Mouse (Mus musculus): ENCODE measurements around the gene Ppp6r1.
A peak's percentile ranks its signal among the peaks of the same experiment; 100 is the strongest.

The Ppp6r1 gene

DNA sequence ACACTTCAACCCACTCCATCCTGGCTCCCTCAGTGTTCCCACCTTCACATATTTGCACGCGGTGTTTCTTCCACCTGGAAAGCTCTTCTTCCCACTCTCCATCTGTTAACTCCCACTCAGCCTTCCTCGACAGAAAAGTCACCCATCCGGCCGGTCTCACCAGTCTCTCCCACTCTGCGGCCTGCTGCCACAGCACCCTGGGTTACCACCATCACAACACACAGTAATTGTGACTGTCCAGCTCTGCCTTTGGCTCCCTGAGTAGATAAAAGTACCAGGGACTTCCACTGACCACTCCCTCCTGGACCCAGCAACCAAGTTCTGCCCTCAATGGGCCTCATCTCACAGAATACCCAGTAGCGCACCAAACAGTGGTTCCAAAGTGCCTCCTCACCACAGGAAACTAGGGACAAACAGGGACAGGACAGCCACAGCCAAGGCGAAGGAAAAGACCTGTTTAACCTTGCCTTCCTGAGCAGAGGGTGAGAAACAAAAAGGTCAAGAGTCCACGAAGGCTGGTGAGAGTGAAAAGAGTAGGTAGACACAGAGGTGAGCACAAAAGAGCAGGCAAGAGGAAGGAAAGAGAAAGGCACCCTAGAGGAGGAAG is 1.2 kb downstream of the Ppp6r1 start:
- DNase-seq = peak; percentile 25 to 47

DNA sequence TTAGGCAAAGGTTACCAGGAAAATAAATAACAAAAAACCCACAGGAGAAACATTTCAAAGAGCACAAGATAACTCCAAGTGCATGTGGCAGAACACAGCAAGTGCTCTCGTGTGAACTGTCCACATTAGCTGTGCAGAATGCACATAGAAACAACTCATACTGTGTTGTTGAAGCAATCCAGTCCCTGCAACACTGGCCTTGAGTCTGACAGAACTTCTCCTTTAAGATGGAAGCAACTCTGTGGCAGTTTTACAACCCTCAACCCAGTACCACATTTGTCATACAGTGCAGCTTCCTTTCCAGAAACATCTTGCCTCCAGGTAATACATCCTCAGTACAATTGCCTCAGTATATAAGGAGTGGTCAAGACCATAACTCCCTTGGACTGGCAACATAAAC is 2.0 kb downstream of the Ppp6r1 start:
- no peak for DNase-seq

DNA sequence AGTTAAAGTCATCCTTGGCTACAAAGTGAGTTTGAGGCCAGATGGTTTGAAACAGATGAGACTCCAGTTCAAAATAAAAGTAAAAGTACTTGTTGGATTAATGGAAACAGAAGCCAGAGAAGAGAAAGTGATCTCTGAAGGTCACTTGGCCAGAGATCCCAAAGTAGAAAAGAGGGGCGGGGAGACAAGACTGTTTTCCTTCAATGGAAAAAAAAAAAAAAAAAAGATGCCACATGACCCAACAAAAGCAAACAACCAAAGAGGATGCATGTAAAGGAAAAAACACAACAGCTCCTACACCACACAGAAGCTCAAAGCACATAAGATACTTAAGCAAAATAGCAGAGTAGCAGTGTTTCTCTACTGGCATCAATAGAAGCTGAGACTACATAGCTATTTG is 2.9 kb downstream of the Ppp6r1 start:
- no peak for DNase-seq

DNA sequence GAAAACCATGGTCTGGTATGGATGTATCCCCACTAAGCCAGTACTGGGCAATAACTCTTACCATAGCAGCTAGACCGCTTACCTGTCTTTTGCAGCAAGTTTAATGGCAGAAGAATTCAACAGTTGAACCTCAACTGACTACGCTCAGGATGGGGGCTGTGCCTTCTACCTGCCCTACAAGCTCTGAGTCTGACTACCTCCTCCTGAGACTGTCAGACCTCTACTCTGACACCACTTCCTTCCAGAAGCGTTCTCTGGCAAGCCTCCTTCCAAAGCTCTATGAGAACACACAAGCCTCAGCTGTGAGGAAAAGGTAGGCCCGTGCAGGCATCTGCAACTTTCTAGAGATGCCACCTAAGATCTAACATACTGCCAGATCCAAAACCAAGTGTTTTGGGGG is 3.4 kb downstream of the Ppp6r1 start:
- DNase-seq = no peak

DNA sequence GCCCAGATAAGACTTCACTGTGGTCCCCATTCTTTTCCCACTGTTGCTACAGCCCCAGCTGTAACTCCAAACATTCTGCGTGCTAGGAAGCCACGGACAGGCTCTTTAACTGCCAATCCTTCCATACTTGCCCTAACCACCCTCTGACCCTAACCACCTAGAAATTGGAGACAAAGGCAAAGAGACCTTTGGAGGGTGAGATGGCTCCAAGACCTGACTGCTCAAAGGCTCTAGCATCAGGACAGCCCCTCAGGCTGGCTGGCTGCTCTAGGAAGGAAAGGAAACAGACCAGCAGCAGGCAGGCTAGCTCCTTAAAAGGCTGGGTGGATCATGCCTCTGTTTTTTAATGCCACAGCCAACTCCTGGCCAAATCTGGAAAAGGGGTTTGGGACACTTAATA is 4.6 kb downstream of the Ppp6r1 start:
- DNase-seq = no peak

DNA sequence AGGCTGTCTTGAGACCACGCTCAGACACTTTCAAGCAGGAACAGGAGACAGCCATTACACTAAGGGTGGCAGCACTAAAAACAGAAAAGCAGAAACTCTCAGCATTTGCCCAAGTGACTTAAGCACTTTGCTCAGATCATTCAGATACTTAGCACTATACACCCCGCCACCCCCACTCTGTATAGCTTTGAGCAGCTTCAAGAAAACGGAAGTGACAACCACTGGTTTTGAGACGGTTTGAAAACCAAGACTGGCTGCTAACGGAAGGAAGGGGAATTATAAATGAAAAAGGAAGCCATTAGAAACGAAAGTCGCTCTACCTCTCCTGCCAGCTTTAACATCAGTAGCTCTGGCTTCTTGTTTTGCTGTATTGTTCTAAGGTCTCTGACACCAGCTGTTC is 5.0 kb downstream of the Ppp6r1 start:
- peak in 1 of 2 experiments; percentile 19 for DNase-seq

DNA sequence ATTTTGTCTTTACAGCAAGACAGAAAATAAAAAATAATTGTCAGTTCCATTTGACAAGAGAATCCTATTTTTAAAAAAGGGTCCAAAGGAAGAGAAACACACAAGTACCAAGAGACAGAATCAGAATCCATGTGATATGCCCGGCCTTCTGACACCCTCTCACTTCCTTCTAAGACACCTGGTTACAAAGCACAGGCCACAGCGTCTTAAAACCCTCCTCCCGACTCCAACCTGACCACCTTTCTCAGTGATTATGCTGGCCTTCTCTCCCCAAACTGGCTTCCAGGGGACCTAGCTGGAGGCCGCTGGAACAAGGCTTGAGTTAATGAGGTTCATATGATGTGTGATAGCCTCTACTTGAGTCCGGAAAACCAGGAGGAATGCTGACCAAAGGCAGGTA is 5.5 kb downstream of the Ppp6r1 start:
- DNase-seq = no peak

DNA sequence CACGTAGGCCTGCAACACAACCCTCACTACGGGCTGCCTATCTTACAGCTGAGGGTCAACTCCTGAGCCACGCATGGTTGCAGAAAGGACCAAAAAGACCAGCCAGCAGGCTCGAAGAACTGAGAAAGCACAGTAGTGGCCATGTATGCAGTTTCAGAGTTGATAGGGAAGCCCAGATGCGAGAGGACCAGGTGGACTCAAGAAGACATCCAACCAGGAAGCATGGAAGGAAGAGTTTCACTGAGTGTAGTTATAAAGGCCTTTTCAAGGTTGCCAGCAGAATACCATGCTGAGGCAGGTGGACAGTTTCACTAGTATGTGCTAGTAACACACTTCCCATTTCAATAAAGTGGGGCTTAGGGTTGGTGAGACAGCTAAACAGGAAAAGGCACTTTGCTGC is 6.1 kb downstream of the Ppp6r1 start:
- no peak for DNase-seq

DNA sequence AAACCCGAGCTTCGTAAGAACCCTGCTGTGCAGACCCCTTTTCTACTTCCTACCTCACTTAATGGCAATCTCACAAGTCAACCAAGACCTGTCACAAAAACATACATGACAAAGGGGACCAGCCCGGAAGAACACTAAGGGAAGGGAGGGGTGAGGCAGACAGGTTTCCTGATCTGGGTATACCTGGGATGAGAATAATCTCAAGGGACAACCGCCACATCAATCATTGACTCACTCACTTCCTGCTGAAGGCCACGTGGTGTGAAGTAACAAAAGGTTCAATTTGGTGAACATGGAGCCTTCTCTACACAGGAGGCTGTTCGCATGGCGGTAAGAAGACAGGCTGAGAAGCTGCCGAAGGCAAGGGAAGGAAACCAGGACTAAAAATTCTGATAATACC is 7.2 kb downstream of the Ppp6r1 start:
- DNase-seq = peak in 1 of 2 experiments; percentile 20

DNA sequence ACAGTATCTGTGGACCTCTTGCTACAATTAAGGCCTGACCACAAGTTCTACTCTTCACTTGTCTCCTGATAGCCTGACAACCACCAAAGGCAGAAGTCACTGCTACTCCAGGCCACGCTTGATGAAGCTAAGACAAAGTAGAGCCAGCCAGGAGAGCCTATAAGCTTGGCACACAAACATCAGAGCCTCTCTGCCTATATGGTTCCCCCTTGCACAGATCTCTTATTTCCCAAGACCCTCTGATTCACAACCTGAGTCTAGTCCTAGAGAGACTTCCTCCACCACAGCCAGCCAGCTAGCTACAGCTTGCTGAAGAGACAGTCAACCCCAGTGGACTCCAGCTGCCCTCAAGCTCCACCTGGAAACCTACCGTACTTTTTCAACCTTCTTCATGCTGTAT is 10.8 kb downstream of the Ppp6r1 start:
- no peak for DNase-seq

DNA sequence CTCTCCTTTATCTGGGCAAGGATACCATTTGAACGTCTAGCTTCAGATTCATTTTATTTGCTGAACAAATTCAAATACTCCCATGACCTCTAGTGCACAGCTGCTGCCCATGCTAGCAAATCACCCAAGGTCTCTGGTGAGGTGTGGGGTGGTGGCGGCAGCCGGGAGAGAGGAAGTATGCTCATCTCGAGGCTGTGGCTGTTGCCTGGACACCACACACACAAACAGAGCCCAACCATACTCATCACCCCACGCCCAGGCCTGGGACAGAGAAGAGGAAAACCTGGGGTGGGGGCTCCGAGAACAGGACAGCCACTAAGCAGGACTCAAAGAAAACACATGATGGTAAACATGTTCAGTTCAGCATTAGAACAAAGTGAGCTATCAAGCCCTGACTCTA is 11.5 kb downstream of the Ppp6r1 start:
- DNase-seq = no peak

DNA sequence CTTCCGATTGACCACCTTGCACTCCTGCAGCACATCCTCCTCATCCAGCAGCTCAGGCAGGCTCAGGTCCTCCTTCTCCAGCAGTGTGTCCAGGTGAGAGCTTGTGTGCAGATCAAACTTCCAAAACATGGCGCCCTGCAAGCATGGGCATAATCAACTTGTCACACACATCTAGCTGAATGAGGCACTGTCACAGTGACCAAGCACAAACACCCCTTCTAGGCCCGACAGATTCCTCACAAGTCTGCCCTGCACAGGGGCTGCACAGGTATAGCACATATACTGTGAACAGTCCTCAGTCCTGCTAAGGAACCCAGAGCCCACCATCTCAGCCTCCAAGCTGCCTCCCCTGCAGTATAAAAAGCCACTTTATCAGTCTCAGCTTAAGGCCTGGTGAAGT is 12.0 kb downstream of the Ppp6r1 start:
- no peak for DNase-seq

DNA sequence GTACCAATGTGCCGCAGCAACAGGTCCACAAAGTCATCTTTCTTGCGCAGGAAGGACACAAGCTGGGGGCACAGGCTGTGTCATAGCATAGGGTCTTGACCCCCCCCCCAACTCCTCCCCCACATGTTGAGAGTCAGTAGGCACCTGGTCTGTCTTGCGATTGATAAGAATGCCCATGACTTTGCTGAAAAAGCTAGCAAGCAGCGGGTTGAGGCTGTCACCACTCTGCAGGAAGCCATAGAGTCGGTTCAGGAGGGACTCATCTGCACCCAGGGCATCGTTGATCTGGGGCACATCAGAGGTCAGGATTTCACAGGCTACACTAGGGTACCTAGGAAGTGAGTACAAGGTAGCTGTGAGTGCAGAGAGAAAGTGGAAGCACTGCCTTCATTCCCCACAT is 15.6 kb downstream of the Ppp6r1 start:
- DNase-seq = no peak

DNA sequence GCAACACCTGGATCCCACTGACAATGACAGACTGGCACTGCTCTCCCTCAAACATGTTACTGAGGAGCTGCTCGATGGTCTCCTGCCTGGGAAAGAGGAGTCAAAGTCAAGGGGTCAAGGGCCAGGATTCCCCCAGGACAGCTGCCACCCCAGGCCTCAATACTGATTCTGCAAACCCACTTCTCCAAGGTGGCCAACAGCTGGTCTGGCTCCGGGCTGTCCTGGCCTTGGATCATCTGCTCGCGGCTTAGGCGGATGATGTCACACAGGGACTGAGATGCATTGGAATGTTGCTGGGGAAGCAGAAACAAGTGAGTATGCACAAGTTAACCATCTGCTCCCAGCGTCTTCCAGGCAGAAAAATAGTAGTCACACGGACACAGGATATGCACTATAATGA is 16.9 kb downstream of the Ppp6r1 start:
- DNase-seq = no peak

DNA sequence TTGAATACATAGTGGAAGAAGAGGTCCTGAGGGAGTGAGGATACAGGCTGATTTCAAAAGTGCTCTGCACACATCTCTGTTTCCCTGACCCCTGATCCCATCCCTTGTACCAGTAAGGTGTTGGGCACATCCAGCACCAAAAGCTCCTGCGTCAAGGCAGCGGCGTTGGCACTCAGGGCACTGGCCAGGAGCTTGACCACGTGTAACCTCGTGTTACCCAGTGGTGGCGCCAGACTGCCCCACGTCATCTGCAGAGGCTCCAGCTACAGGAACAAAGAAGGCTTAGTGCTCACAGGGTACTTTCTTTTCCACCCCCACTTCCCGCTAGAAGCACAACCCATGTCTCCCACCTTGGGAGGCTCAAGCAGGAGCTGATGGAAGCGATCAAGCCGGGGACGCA is 17.7 kb downstream of the Ppp6r1 start:
- DNase-seq = no peak

DNA sequence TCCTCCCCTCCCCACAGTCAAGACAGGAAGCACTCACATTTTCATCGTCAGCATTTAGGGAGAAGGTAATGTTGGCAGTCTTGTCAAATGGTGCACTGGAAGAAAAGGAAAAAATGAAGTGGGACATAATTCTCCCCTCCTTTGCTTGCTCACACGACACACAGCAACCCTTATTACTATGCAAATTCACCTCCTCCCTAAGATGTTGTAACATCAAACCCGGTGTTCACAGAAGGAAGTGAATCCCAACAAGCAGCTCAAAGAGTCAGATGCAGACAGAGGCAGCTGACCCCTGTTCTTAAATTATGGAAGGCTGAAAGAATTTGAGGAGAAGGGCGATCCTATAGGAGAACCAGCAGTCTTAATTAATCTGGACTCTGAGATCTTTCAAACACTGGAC is 22.6 kb downstream of the Ppp6r1 start:
- DNase-seq = no peak

DNA sequence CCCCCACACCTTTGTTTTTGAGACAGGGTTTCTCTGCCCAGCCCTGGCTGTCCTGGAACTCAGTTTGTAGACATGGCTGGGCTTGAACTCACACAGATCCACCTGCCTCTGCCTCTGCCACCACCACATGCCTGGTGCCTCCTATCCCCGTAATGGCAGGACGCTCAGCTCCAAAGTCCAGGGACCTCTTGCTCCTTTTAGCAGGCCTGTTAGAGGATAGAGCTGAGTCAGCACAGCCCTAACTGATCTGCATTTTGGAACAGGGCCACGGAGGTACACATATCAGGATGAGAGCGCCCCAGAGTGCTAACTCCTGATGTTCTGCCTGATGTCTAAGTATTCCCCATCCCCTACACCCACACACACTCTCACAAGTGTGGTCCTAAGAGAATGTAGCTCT is 27.8 kb downstream of the Ppp6r1 start, which contains the start of gene Tmem86b:
Gene Tmem86b (minus strand): TSS at position 392 of the 400 bp plus-strand sequence.
- DNase-seq = peak; percentile 79 to 89

DNA sequence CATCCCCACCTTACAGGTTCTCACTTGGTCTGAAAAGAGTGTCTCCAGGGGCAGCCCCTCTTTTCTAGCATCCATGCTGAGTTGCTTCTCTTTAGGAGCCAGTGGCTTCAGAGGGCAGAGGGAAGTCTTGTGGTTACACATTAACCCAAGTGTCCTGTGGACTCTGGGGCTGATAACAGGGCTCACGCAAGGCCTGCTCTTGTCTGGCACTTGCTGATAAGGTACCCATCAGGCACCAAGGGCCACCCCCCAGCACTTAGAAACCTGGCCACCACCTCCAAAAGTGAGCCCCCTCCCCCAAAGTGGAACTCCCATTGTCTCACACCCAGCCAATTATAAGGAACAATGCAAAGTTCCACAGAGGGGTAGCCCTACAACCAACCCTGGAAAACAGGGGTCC is 28.6 kb downstream of the Ppp6r1 start:
- peak; percentile 56 to 69 for DNase-seq

DNA sequence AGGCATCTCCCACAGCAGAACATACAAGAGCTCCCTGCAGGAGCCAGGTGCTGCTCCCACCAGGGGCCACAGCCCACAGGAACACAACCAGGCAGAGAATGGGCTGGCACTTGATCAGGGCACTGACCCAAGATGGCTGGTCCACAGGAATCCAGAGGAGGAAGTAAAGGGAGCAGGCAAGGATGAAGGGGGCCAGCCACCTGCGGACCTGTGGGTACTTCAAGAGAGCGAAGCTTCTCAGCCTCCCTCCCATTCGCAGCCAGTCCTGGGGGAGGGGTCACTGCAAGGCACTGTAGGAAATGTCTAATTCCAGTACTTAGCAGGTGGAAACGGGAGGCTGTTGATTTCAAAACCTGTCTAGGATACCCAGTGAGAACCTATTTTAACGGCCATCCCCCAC is 29.2 kb downstream of the Ppp6r1 start:
- DNase-seq = no peak

DNA sequence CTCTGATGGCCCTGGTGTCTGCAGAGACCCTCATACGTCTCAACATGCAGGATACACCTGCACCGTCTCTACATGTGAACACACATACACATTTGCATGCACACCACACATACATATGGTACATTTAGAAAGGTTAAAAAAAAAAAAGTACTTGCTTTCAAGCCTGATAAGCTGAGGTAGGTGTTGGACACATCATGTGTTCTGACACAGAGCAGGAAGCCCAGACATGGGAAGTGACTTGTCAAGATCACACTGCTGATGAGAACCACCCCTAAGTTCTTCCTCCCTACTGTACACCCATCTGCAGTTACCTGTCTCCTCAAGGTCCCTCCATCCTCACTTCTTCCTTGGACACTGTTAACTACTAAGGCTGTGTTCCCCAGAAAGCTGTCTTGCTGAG is 32.9 kb downstream of the Ppp6r1 start:
- DNase-seq = no peak

DNA sequence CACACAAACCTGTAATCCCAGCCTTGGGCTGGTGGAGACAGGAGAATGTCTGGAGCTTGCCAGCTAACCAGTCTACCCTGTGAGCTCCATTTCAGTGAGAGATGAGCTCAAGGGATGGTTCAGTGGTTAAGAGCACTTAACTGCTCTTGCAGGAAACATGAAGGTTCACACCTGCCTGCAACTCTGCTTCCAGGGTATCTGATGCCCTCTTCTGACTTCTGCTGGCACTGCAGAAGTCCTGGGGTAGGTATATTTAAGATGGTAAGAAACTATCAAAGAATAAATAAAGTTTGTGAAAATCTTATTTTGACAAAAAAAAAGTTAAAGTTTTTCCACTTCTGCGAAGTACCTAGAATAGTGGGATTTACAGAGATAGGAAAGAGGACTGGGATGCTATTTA is 34.5 kb downstream of the Ppp6r1 start:
- DNase-seq = no peak

DNA sequence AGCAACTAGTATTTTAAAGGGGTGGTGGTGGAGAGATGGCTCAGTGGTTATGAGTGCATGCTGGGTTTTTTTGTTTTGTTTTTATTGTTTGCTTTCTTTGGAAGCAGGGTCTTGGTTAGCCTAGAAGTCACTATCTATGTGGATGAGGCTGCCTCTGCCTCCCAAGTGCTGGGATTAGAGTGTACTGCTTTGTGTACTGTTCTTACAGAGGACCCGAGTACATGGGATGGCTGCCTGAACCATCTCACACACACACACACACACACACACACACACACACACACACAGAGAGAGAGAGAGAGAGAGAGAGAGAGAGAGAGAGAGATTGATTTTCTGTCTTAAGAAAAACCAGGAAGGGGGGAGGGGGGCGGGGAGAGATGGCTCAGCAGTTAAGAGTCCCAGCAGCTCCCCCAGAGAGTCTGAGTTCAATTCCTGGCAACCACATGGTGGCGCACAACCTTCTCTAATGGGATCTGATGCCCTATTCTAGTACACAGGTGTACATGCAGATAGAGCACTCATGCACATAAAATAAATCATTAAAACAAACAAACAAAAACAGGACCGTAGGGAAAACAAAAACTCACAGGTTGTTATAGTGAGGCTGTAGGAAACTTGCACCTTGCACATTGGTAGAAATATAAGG is 35.2 kb downstream of the Ppp6r1 start:
- peak; percentile 66 to 80 for DNase-seq

DNA sequence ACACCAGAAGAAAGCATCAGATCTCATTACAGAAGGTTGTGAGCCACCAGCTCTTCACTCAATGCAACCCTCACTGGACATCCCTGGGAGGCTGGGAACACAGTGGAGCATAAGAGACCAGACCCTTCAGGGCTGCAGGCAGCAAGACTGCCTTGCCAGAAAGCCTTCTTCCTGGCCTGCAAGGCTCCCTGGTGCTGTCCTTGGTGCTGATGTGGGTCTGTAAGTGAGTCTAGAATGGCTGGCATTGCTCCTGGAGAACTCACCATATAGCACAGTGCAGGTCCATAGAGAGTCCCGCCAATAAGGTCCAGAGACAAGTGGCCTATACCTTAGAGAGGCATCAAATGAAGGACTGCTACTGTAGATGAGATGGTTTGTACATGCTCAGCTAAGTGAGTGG is 38.8 kb downstream of the Ppp6r1 start:
- DNase-seq = peak; percentile 56 to 72

DNA sequence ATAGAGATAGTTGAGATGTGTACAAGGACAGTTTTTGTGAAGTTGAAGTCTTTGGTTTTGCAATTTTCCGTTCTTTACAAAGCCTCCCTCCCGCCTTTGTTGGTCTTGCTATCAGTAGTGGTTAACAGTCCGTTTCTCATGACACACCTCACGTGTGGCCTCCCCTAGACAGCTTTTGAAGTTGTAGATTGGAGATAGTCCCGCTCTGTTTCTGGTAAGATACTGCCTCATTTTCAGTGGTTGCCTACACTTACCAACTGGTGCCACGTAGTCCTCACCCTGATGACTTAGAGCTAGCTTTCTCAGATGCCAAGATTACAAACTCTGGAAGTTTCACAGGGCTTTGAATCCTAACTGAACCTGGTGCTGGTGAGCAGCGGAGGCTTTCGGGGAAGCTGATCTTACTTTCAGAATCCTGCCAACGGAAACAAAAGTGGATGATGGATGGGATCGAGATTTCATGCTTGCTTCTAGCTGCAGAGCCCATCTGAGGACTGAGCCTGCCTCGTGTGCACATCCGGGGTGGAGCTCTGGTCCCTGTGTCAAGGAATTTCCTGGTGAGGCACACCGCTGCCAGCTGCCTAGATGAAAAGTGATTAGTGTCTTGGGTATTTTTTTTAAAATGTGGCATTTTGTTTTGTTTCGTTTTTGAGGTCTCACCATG is 44.9 kb downstream of the Ppp6r1 start:
- peak; percentile 40 to 58 for DNase-seq

DNA sequence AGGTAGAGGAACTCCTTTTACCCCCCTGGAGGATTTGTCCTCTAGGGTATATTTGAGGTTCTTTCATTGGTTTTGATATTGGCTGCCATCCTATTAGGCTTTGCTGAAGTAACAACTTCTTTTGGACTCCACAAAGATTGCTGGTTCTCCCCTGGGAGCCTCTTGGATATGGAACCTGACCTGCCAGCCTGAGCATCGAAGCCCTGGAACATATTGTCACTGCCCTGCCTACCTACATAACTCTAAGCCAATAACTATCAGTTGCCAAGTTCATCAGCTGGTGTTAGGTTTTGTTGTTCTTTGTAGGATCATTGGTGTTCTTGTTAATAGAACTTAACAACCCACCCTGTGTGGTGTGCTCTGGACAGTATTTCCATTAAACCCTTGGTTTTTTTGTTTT is 45.9 kb downstream of the Ppp6r1 start:
- no peak for DNase-seq
